Mouse (Mus musculus) ES-Bruce4 (cell line): ENCODE results near the gene Zfp933.

Experiments
- CTCF ChIP-seq: IDR thresholded peaks from one replicate; pipeline ENCODE4 v1.8.1; 2011; ENCODE audit warnings: low read depth, low read length
- POLR2A ChIP-seq: IDR thresholded peaks from one replicate; pipeline ENCODE4 v1.8.1; 2011; ENCODE audit warnings: low read length; ENCODE audit not compliant: insufficient read depth

GRCm38 (mm10) chr4:147868450-147869031 is 20.4 kb upstream of the Zfp933 start, which contains the start of the genes Miip and Fv1:
- TF ChIP-seq CTCF (no peak), POLR2A (peak; percentile 78)
